In the genomic region with DNA sequence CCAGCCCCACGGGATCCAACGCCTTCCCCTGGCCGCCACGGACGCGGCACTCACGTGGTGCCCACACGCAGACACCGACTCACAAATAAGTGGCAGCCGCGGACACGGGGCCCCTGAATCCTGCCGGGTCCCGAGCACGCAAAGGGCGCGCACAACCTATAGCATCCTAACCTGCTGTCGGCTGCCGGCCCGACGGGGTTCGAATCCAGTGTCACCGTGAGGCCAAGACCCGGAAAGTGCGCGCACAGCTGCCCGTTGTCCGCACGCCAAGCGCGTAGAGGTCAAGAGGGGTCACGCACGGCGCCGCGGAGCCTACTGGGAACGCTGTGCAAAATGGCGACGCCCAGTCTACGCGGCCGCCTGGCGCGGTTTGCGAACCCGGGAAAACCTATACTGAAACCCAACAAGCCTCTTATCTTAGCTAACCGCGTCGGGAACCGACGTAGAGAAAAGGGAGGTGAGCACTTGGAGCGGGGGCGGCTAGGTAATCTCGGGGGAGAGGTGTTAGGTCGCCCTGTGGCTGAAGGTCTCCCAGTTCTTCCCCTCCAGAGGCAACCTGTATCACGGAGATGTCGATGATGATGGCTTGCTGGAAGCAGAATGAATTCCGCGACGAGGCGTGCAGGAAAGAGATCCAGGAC, we compare ENCODE assay signal across 8 mouse cellular contexts. TPM values are rescaled to one million over a fixed set of nuclear protein-coding genes. Genes with fewer than 3 reads are reported as not detected.
DNase-seq lines count a peak whose midpoint lies in the region; ATAC-seq and TF ChIP-seq lines count a peak whose summit lies in the region.

TSS of gene Chchd1 (plus strand) at position 266 of the 641 bp plus-strand sequence.

- TF ChIP-seq POLR2A in bone marrow macrophage, adult 2 months (IDR thresholded peaks at IDR 0.05; ENCODE audit: borderline replicate concordance, low read depth, low read length), result no peak
- TF ChIP-seq POLR2A in embryonic fibroblast, embryonic 13.5 days (IDR thresholded peaks at IDR 0.05; ENCODE audit: low read depth, low read length), result peak; percentile 74

- WGBS in kidney, embryonic 14.5 days, result under 1% methylated on average over 61 of the region's 61 CpGs
- under 1% methylated on average over 61 of the region's 61 CpGs for WGBS in limb, embryonic 15.5 days
- under 1% methylated on average over 61 of the region's 61 CpGs for WGBS in midbrain, postnatal 0 days

- H3K36me3 ChIP-seq in kidney, embryonic 14.5 days (ENCODE audit: control insufficient read depth, insufficient read depth, low read length), result peaks cover 21% of the 10 kb centered on the region
- H3K36me3 ChIP-seq in limb, embryonic 15.5 days, result peaks cover 26% of the 10 kb centered on the region
- H3K36me3 ChIP-seq in midbrain, postnatal 0 days (ENCODE audit: insufficient read depth, low read length), result no peaks in the 10 kb centered on the region; the same call in 1 of the 2 replicates

- H3K4me2 ChIP-seq in kidney, embryonic 14.5 days (replicated peaks; ENCODE audit: low read depth, low read length), result peak within 1 kb of the TSS; percentile 63
- H3K4me2 ChIP-seq in limb, embryonic 15.5 days, result peak within 1 kb of the TSS; percentile 55
- peak within 1 kb of the TSS; percentile 64 for H3K4me2 ChIP-seq in midbrain, postnatal 0 days (ENCODE audit: low read depth, low read length, poor library complexity, severe bottlenecking)

- H3K27me3 ChIP-seq in kidney, embryonic 14.5 days (ENCODE audit: control insufficient read depth, insufficient read depth, low read length), result no peaks in the 10 kb centered on the region
- H3K27me3 ChIP-seq in limb, embryonic 15.5 days, result no peaks in the 10 kb centered on the region
- H3K27me3 ChIP-seq in midbrain, postnatal 0 days (ENCODE audit: insufficient read depth, low read length), result no peaks in the 10 kb centered on the region

- H3K4me3 ChIP-seq in bone marrow macrophage, adult 2 months (ENCODE audit: insufficient read depth, low read length), result peak within 1 kb of the TSS; percentile 93
- H3K4me3 ChIP-seq in embryonic fibroblast, embryonic 13.5 days (ENCODE audit: insufficient read depth, low read length), result peak within 1 kb of the TSS; percentile 77
- peak within 1 kb of the TSS; percentile 90 for H3K4me3 ChIP-seq in kidney, embryonic 14.5 days (ENCODE audit: low read length)
- H3K4me3 ChIP-seq in limb, embryonic 15.5 days, result peak within 1 kb of the TSS; percentile 73
- H3K4me3 ChIP-seq in midbrain, postnatal 0 days (ENCODE audit: low read depth, low read length), result peak within 1 kb of the TSS; percentile 66

- TF ChIP-seq CTCF in bone marrow macrophage, adult 2 months (IDR thresholded peaks at IDR 0.05; ENCODE audit: low read depth, low read length), result no peak
- TF ChIP-seq CTCF in embryonic fibroblast, embryonic 13.5 days (IDR thresholded peaks at IDR 0.05; ENCODE audit: borderline replicate concordance, insufficient read depth, low read length), result no peak
- no peak for TF ChIP-seq CTCF in midbrain, postnatal 0 days (IDR thresholded peaks at IDR 0.05)

- ATAC-seq in kidney, embryonic 14.5 days (ENCODE audit: low FRiP score, low TSS enrichment), result peak; percentile 72
- ATAC-seq in limb, embryonic 15.5 days (ENCODE audit: insufficient number of reproducible peaks, low FRiP score, low TSS enrichment, low read depth), result peak; percentile 57; the same call in 1 of the 2 replicates
- peak; percentile 76 for ATAC-seq in midbrain, postnatal 0 days (ENCODE audit: low FRiP score)

- H3K9ac ChIP-seq in kidney, embryonic 14.5 days (ENCODE audit: low read depth, low read length), result peak within 1 kb of the TSS; percentile 89
- H3K9ac ChIP-seq in limb, embryonic 15.5 days, result peak within 1 kb of the TSS; percentile 74
- peak within 1 kb of the TSS; percentile 82 for H3K9ac ChIP-seq in midbrain, postnatal 0 days (replicated peaks; ENCODE audit: low read length, poor library complexity, severe bottlenecking)

- peak; percentile 86 to 88 for DNase-seq in B cell, adult 2 months
- DNase-seq in heart, adult 9 months (ENCODE audit: low spot score in 2 of 2), result peak; percentile 84 to 90
- peak; percentile 84 for DNase-seq in midbrain, postnatal 0 days (ENCODE audit: low spot score)
- DNase-seq in spleen, postnatal 10 days (ENCODE audit: low spot score in 2 of 2), result peak; percentile 86 to 92

- H3K9me3 ChIP-seq in kidney, embryonic 14.5 days (ENCODE audit: control insufficient read depth, low read length), result no peaks in the 10 kb centered on the region
- no peaks in the 10 kb centered on the region for H3K9me3 ChIP-seq in limb, embryonic 15.5 days
- H3K9me3 ChIP-seq in midbrain, postnatal 0 days (ENCODE audit: low read length), result no peaks in the 10 kb centered on the region

- H3K27ac ChIP-seq in bone marrow macrophage, adult 2 months (ENCODE audit: insufficient read depth, low read depth, low read length), result peak within 1 kb of the TSS; percentile 76
- peak within 1 kb of the TSS; percentile 92 for H3K27ac ChIP-seq in embryonic fibroblast, embryonic 13.5 days (ENCODE audit: insufficient read depth, low read length)
- peak within 1 kb of the TSS; percentile 90 for H3K27ac ChIP-seq in kidney, embryonic 14.5 days (ENCODE audit: low read depth, low read length)
- peak within 1 kb of the TSS; percentile 93 for H3K27ac ChIP-seq in limb, embryonic 15.5 days
- H3K27ac ChIP-seq in midbrain, postnatal 0 days (ENCODE audit: low read depth, low read length), result peak within 1 kb of the TSS; percentile 88

- peaks cover 20% of the 10 kb centered on the region for H3K4me1 ChIP-seq in bone marrow macrophage, adult 2 months (ENCODE audit: control insufficient read depth, insufficient read depth, low read length)
- H3K4me1 ChIP-seq in embryonic fibroblast, embryonic 13.5 days (ENCODE audit: control insufficient read depth, insufficient read depth, low read length), result peaks cover 6% of the 10 kb centered on the region
- peaks cover 23% of the 10 kb centered on the region for H3K4me1 ChIP-seq in kidney, embryonic 14.5 days (ENCODE audit: control insufficient read depth, insufficient read depth, low read length)
- peaks cover 29% of the 10 kb centered on the region for H3K4me1 ChIP-seq in limb, embryonic 15.5 days
- H3K4me1 ChIP-seq in midbrain, postnatal 0 days (ENCODE audit: insufficient read depth, low read length), result peaks cover 8% of the 10 kb centered on the region; the same call in 1 of the 2 replicates

RNA-seq across cellular contexts. Expression of gene Chchd1, which starts in this region (rescaled TPM):
- polyA plus RNA-seq in bone marrow macrophage, adult 2 months (2012; ENCODE audit: insufficient read depth, insufficient read length, missing spikeins), result 70.7 and 91.5 TPM in 2 replicates
- polyA plus RNA-seq in embryonic fibroblast, embryonic 13.5 days (2011; ENCODE audit: insufficient read length, low read depth, missing spikeins), result 99.8 and 109 TPM in 2 replicates
- 218 and 327 TPM in 2 replicates for polyA plus RNA-seq in kidney, embryonic 14.5 days (2014; fragmentation: Nextera tagmentation; extraction: Ambion mirVana)
- polyA plus RNA-seq in limb, embryonic 15.5 days (2015; fragmentation: Nextera tagmentation; extraction: Ambion mirVana), result 144 and 165 TPM in 2 replicates
- total RNA-seq in midbrain, postnatal 0 days (2014; rRNA removed), result 122 and 180 TPM in 2 replicates
- 186 and 195 TPM in 2 replicates for polyA plus RNA-seq in midbrain, postnatal 0 days (2015; fragmentation: Nextera tagmentation; extraction: Ambion mirVana)

Comparison
In these comparisons a context has a peak if more than half of its experiments do, and no peak if none do; other contexts are left out.
1. Peak in every context shown above with its lines: DNase-seq, ATAC-seq, H3K4me3 ChIP-seq and H3K27ac ChIP-seq.